Mouse (Mus musculus): ENCODE results near the gene Arl8b. TPM values are rescaled to one million over a fixed set of nuclear protein-coding genes. Genes with fewer than 3 reads are reported as not detected.

The Arl8b gene
- 10 to 100 TPM; 69.5 to 72.6 TPM for total RNA-seq (2021)
- long read RNA-seq, experiment 1, full-length matches to known transcripts, result 49 of 55 reads
- long read RNA-seq, experiment 1, partial matches to known transcripts, result 0 of 55 reads
- long read RNA-seq, experiment 1, other reads (novel, unspliced or antisense), result 6 of 55 reads
- long read RNA-seq, experiment 2, full-length matches to known transcripts, result 56 of 67 reads
- long read RNA-seq, experiment 2, partial matches to known transcripts, result 8 of 67 reads
- long read RNA-seq, experiment 2, other reads (novel, unspliced or antisense), result 3 of 67 reads

GRCm38 (mm10) chr6:108782526-108783183, at the start of gene Arl8b:
Gene Arl8b, plus strand, starts transcription at chr6:108783099.
- DNase-seq, result peak; percentile 97
- intact Hi-C loops (cut with DNase I; ENCODE audit: low total_unique reads), result no loop called here

GRCm38 (mm10) chr6:108735910-108736750, 46.8 kb upstream of the Arl8b start:
- peak; percentile 64 for DNase-seq
- intact Hi-C loops (cut with DNase I; ENCODE audit: low total_unique reads), result no loop called here

- intact Hi-C loops (cut with DNase I; ENCODE audit: low total_unique reads), result no loop called here
- peak; percentile 8 for DNase-seq
Observed at GRCm38 (mm10) chr6:108738463-108739203, 44.3 kb upstream of the Arl8b start.

GRCm38 (mm10) chr6:108740579-108740978, 42.3 kb upstream of the Arl8b start:
- intact Hi-C loops (cut with DNase I; ENCODE audit: low total_unique reads), result no loop called here
- DNase-seq, result no peak

- DNase-seq, result no peak
- intact Hi-C loops (cut with DNase I; ENCODE audit: low total_unique reads), result no loop called here
Observed at GRCm38 (mm10) chr6:108743730-108744129, 39.2 kb upstream of the Arl8b start.

- intact Hi-C loops (cut with DNase I; ENCODE audit: low total_unique reads), result no loop called here
- no peak for DNase-seq
Observed at GRCm38 (mm10) chr6:108751324-108751723, 31.6 kb upstream of the Arl8b start.

- intact Hi-C loops (cut with DNase I; ENCODE audit: low total_unique reads), result no loop called here
Observed at GRCm38 (mm10) chr6:108752395-108752794, 30.5 kb upstream of the Arl8b start.

GRCm38 (mm10) chr6:108753536-108753935, 29.4 kb upstream of the Arl8b start:
- intact Hi-C loops (cut with DNase I; ENCODE audit: low total_unique reads), result no loop called here
- no peak for DNase-seq

More at GRCm38 (mm10) chr6:108752395-108752794, 30.5 kb upstream of the Arl8b start:
- no peak for DNase-seq

GRCm38 (mm10) chr6:108754376-108754775, 28.5 kb upstream of the Arl8b start:
- DNase-seq, result no peak

GRCm38 (mm10) chr6:108755936-108756335, 27.0 kb upstream of the Arl8b start:
- intact Hi-C loops (cut with DNase I; ENCODE audit: low total_unique reads), result no loop called here
- DNase-seq, result no peak

More at GRCm38 (mm10) chr6:108754376-108754775, 28.5 kb upstream of the Arl8b start:
- intact Hi-C loops (cut with DNase I; ENCODE audit: low total_unique reads), result no loop called here

- intact Hi-C loops (cut with DNase I; ENCODE audit: low total_unique reads), result no loop called here
- DNase-seq, result no peak
Observed at GRCm38 (mm10) chr6:108758997-108759697, 23.8 kb upstream of the Arl8b start.

- peak; percentile 35 for DNase-seq
- intact Hi-C loops (cut with DNase I; ENCODE audit: low total_unique reads), result no loop called here
Observed at GRCm38 (mm10) chr6:108759698-108760039, 23.2 kb upstream of the Arl8b start.

- intact Hi-C loops (cut with DNase I; ENCODE audit: low total_unique reads), result no loop called here
- no peak for DNase-seq
Observed at GRCm38 (mm10) chr6:108770880-108771279, 12.0 kb upstream of the Arl8b start.

GRCm38 (mm10) chr6:108772913-108773312, 10.0 kb upstream of the Arl8b start:
- DNase-seq, result peak; percentile 80
- intact Hi-C loops (cut with DNase I; ENCODE audit: low total_unique reads), result no loop called here

GRCm38 (mm10) chr6:108773480-108773879, 9.4 kb upstream of the Arl8b start:
- intact Hi-C loops (cut with DNase I; ENCODE audit: low total_unique reads), result no loop called here
- no peak for DNase-seq

- DNase-seq, result no peak
- intact Hi-C loops (cut with DNase I; ENCODE audit: low total_unique reads), result no loop called here
Observed at GRCm38 (mm10) chr6:108776274-108776673, 6.6 kb upstream of the Arl8b start.

GRCm38 (mm10) chr6:108777560-108778287, 5.2 kb upstream of the Arl8b start:
- DNase-seq, result no peak
- intact Hi-C loops (cut with DNase I; ENCODE audit: low total_unique reads), result no loop called here

GRCm38 (mm10) chr6:108778399-108778798, 4.5 kb upstream of the Arl8b start:
- no peak for DNase-seq
- intact Hi-C loops (cut with DNase I; ENCODE audit: low total_unique reads), result no loop called here
